Mouse (Mus musculus) olfactory bulb, adult 2 months (tissue): Measurements from ENCODE around the gene Cyth3. TPM values are rescaled to one million over a fixed set of nuclear protein-coding genes. Genes with fewer than 3 reads are reported as not detected.
A peak's percentile ranks its signal among the peaks of the same experiment; 100 is the strongest.

ENCODE experiments used
- H3K27ac ChIP-seq: fragments of 200-500 bp; 2 replicates; pipeline ENCODE4 v1.5.1; 2012; ENCODE audit warnings: low read depth, low read length; ENCODE audit not compliant: insufficient read depth
- H3K4me1 ChIP-seq: fragments of 200-500 bp; 2 replicates; pipeline ENCODE4 v1.6.1; 2012; ENCODE audit warnings: low read length; ENCODE audit not compliant: control insufficient read depth, insufficient read depth
- H3K4me3 ChIP-seq: fragments of 200-500 bp; 2 replicates; pipeline ENCODE4 v1.5.1; 2012; ENCODE audit warnings: mild to moderate bottlenecking, low read depth, low read length, moderate library complexity; ENCODE audit not compliant: insufficient read depth
- CTCF ChIP-seq: fragments of 200-500 bp; IDR thresholded peaks from 2 replicates; pipeline ENCODE4 v1.5.1; 2012; ENCODE audit warnings: low read depth, mild to moderate bottlenecking, low read length, moderate library complexity; ENCODE audit not compliant: insufficient read depth
- POLR2A ChIP-seq: fragments of 200-500 bp; IDR thresholded peaks from 2 replicates; pipeline ENCODE4 v1.6.1; 2012; ENCODE audit warnings: mild to moderate bottlenecking, low read depth, low read length, moderate library complexity; ENCODE audit not compliant: insufficient read depth
- WGBS: fragments of 180-500 bp; shearing (Covaris S2); methylation state at CpG from one replicate; pipeline ENCODE4 v1.1.7; 2018; 5-methylcytosine and 5-hydroxymethylcytosine counted together
- polyA plus RNA-seq: library from polyadenylated mRNA; stranded (reverse); fragments of >200 nt; gene quantifications from 2 replicates; pipeline ENCODE4 v1.2.4, GENCODE M21; 2012; ENCODE audit warnings: low replicate concordance; ENCODE audit not compliant: missing spikeins, insufficient read depth, insufficient read length

The Cyth3 gene
- polyA plus RNA-seq, 1 experiment, result not detected

DNA sequence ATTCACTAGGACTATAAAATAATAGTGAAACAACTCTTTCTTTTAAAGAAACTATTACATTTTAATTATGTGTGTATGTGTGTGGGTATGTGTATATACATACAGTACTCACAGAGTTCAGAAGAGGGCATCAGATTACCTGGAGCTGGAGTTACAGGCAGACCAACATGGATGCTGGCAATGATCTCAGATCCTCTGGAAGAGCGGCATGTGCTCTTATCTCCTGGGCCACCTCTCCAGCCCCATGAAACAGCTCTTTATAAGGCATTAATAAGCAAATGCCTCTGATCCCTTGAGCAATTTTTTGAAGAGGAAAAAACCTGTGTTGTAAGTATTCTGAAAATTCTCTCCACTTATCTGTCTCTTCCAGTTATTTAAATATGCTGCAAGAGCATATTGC lies 43.8 kb downstream of the Cyth3 start:
- H3K4me3 ChIP-seq, result no peak overlapping the region
- H3K4me1 ChIP-seq, result peaks cover 2% of the 10 kb centered on the region; the same call in 1 of the 2 replicates
- TF ChIP-seq CTCF (no peak), POLR2A (no peak)
- 97% methylated on average over 1 of the region's 1 CpGs for WGBS
- no peak overlapping the region for H3K27ac ChIP-seq

DNA sequence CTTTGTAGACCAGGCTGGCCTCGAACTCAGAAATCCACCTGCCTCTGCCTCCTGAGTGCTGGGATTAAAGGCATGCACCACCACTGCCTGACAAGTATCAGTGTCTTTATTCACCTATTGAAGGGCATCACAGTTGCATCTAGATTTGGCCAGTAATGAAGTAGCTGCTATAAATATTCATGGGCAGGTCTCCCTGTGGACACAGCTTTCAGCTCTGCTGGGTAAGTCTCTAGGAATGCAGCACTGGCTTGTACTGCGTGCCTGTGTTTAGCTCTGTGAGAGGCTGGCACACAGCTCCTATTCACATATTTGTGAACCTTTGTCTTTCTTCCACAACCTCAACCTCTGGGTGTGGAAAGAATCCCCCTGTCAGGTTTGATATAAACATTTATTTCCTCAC lies 46.6 kb downstream of the Cyth3 start:
- 74% methylated on average over 2 of the region's 2 CpGs for WGBS
- Histone ChIP-seq H3K4me3 (no peak overlapping the region), H3K27ac (no peak overlapping the region), H3K4me1 (peaks cover 2% of the 10 kb centered on the region; the same call in 1 of the 2 replicates)
- no peak for TF ChIP-seq POLR2A
- no peak for TF ChIP-seq CTCF

DNA sequence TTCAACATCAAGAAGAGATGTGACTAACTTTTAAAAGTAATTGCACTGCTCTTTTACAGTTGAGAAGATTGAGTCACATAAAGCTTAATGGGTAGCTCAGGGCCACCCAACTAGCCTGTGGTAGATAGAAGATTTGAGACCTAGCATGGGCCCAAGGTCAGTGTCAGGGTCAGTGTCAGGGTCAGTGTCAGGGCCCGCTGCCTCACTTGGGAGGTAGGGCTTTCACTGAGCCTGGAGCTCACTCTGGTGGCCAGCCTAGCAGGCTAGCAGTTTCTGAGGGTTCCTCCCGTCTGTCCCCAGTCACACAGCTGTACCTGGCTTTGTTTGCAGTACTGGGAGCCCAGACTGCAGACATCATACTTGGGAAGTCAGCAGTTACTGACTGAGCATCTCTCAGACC lies 47.1 kb downstream of the Cyth3 start:
- TF ChIP-seq POLR2A (no peak), CTCF (no peak)
- Histone ChIP-seq H3K4me1 (peaks cover 2% of the 10 kb centered on the region; the same call in 1 of the 2 replicates), H3K27ac (no peak overlapping the region), H3K4me3 (no peak overlapping the region)
- WGBS, result 84% methylated on average over 2 of the region's 2 CpGs

DNA sequence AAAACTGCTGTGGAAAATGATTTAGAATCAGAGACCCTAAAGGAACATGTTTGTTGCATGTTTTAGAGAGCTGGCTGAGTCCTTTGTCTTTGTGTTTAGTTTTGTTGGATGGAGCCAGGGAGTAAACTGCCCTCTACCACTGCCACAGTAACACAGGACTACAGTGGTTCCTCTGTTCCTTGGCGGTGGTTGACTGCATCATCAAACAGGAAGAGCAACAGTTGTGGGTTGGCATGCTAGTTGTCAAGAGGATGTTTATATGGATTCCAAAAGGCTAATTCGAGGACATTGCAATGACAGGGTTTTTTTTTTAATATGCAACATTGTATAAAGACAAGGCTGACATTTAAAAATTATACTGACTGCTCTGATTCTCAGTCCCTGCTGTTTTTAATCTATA lies 47.6 kb downstream of the Cyth3 start:
- H3K27ac ChIP-seq, result no peak overlapping the region
- TF ChIP-seq POLR2A (no peak), CTCF (no peak)
- WGBS, result 43% methylated on average over 2 of the region's 2 CpGs
- peaks cover 2% of the 10 kb centered on the region; the same call in 1 of the 2 replicates for H3K4me1 ChIP-seq
- no peak overlapping the region for H3K4me3 ChIP-seq

DNA sequence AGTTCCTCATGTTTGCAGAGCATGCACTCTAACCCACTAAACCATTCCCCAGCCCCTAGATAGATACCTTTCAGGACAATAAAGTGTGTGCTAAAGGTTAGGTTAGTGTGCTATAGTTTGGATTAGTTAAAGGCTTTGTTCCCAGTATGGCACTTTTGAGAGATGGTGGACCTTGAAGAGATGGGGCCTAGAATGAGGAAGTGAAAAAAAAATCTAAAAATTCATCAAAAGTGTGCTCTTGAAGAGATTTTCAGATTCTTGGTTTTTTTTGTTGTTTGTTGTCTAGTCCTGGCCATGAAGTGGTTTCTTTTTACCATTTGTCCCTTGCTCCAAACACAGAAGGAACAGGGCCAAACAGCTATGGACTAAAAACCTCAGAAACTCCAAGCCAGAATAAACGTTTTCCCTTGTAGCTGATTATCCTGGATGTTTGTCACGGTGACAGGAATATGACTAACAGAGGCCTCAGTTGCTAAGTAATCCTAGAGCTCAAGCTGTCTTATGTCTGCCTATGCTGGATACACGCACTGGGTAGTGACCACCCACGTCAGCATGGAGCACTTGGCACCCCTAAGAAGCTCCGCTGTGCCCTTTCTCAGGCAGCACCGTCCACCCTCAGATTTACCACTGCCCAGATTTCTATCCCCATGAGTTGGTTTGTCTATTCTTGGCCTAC lies 48.6 kb downstream of the Cyth3 start:
- TF ChIP-seq POLR2A (no peak), CTCF (no peak)
- Histone ChIP-seq H3K27ac (no peak overlapping the region), H3K4me1 (peaks cover 2% of the 10 kb centered on the region; the same call in 1 of the 2 replicates), H3K4me3 (no peak overlapping the region)
- WGBS, result 78% methylated on average over 6 of the region's 6 CpGs

DNA sequence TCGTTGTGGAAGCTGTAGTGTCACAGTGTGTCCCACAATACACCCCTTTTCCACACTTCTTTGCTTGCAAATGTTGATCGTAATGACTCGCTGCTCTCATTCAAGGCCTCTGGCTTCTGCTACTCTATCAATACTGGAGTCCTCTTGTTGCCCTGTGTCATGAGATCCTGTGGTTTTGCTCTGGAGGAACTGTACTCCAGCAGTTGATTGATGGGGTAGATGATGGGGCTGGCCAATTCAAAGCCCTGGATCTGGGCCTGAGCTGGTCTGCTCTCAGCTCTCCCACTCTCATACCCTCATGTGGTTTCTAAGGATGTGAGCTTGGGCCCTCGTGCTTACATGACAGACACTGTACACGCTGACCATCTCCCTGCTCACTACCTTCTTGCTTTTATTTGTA lies 52.3 kb downstream of the Cyth3 start:
- TF ChIP-seq CTCF (no peak), POLR2A (no peak)
- 69% methylated on average over 5 of the region's 5 CpGs for whole genome bisulfite sequencing
- Histone ChIP-seq H3K4me3 (no peak overlapping the region), H3K4me1 (peaks cover 12% of the 10 kb centered on the region; the same call in 1 of the 2 replicates), H3K27ac (no peak overlapping the region)

DNA sequence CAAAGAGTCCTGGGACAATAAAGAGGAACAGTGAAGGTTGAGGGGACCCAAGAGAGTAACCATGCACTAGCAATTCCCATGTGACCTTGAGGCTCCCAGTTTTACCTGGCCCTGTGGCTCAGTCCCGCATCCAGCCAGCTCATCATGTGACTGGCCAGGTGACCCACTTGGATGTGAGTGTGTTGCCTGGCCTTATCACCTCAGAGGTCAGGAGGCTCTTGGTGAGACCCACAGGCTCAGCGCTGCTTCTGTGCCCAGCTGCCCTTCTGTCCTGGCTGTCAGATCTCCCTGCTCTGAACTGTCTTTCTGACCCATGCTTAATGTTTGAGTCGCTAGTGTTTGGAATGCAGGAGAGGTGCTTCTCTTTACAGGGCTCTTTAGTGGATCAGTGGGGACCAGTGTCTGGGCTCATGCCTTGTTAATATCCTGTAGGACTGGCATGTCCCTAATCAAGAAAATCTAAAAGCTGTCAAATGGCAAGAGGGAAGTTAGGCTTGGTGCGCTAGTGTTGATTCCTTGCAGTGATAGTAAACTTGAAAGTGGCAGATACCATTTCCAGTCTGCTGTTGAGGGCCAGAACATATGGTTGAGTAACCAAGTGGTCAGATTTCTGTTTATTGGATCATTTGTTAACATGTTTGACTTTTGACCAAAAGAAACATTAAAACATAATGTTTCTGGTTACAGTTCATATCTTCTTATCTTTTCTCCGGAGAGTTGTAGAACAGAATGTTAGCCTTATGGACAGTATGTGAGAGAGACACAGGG lies 54.2 kb downstream of the Cyth3 start:
- no peak for TF ChIP-seq POLR2A
- TF ChIP-seq CTCF, result no peak
- WGBS, result 82% methylated on average over 5 of the region's 5 CpGs
- Histone ChIP-seq H3K4me3 (no peak overlapping the region), H3K27ac (no peak overlapping the region), H3K4me1 (peaks cover 12% of the 10 kb centered on the region; the same call in 1 of the 2 replicates)

DNA sequence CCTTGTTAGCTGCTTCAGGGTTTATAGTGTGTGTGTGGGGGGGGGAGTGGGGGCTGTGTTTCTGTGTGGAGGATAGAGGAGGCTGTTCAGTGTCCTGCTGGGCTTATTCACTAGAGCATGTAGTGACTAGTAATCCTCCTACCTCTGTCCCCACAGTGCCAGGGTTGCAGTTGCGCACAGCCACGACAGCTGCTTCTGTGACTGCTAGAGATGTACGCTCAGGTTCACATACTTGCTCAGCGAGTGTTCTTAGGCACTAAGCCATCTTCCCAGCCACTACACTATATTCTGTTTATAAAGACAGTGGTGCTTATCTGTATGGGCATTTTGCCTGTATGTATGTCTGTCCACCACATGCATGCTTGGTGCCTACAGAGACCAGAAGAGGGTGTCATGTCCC lies 55.1 kb downstream of the Cyth3 start:
- Histone ChIP-seq H3K4me3 (no peak overlapping the region), H3K4me1 (peaks cover 12% of the 10 kb centered on the region; the same call in 1 of the 2 replicates), H3K27ac (no peak overlapping the region)
- TF ChIP-seq CTCF, result no peak
- TF ChIP-seq POLR2A, result no peak
- 69% methylated on average over 4 of the region's 4 CpGs for WGBS

DNA sequence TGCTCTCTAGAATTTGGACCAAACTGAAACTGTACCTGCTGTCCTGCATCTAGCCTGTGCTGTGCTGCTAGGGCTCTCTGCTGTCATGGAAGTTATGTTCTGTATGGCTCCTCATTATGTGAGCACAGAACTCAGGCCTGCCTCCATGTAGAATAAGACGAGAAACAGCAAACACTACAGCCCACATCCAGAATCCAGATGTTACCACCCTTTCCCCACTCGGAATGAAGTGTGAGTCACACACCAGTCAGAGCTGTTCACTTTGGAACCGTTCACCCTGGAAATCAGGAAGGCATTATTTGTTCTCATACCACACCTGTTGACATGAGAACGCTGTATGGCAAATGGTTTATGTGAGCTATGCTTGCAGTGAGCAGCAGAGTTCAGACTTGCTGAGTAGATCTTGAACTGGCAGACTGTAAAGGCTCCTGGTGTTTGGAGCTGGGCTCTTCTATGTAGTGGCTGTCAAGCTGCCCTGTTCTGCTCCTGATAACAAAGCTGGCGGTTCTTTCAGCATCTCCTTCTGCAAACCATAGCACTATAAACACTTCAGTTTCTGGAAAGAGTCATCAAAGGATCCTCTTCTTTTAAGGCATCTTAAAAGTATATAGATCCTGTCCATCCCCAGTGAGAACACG lies 56.5 kb downstream of the Cyth3 start:
- TF ChIP-seq POLR2A (no peak), CTCF (no peak)
- WGBS, result 51% methylated on average over 6 of the region's 6 CpGs
- Histone ChIP-seq H3K4me3 (no peak overlapping the region), H3K27ac (peak overlapping the region; percentile 29; the same call in 1 of the 2 replicates), H3K4me1 (peaks cover 17% of the 10 kb centered on the region)
